In genomic region chr11:19533701-19534100, GRCm38 (mm10) we compare ENCODE assay signal across 11 mouse cellular contexts.
DNase-seq lines count a peak whose midpoint lies in the region; ATAC-seq and TF ChIP-seq lines count a peak whose summit lies in the region.
"Had no signal": no experiment of that assay in that cellular context is flagged by ENCODE, and none has a peak within 500 bp of the region (broad histone marks: within the 10 kb centered on the region; RNA-seq: fewer than 3 reads in every experiment).

No protein-coding gene starts in this region.

- H3K36me3 ChIP-seq in intestine, postnatal 0 days (ENCODE audit: control insufficient read depth, insufficient read depth) = no peaks in the 10 kb centered on the region
- H3K36me3 ChIP-seq in intestine, embryonic 15.5 days = no peaks in the 10 kb centered on the region
- H3K36me3 ChIP-seq: embryonic facial prominence, embryonic 15.5 days had no signal

- no peak for DNase-seq in cerebellum, adult 9-11 months
- peak; percentile 1 for DNase-seq in 416B (ENCODE audit: low read depth)
- DNase-seq in fat pad, adult 2 months (ENCODE audit: extremely low read depth, low read depth, low spot score) = peak; percentile 13
- no peak for DNase-seq in right cerebral cortex, postnatal 14 days
- no peak for DNase-seq in yolk sac, embryonic 10.5 days (ENCODE audit: low spot score)

- H3K9ac ChIP-seq in intestine, postnatal 0 days (ENCODE audit: low read depth, low read length) = no peak overlapping the region
- H3K9ac ChIP-seq in intestine, embryonic 15.5 days = no peak overlapping the region
- H3K9ac ChIP-seq: embryonic facial prominence, embryonic 15.5 days had no signal

- H3K27me3 ChIP-seq in intestine, postnatal 0 days (replicated peaks; ENCODE audit: control insufficient read depth, insufficient read depth, low read length) = no peaks in the 10 kb centered on the region
- no peaks in the 10 kb centered on the region for H3K27me3 ChIP-seq in intestine, embryonic 15.5 days (replicated peaks)
- H3K27me3 ChIP-seq: embryonic facial prominence, embryonic 15.5 days had no signal

- 86% methylated on average over 1 of the region's 1 CpGs for WGBS in intestine, postnatal 0 days
- 84% methylated on average over 1 of the region's 1 CpGs for WGBS in intestine, embryonic 15.5 days

- no peaks in the 10 kb centered on the region for H3K9me3 ChIP-seq in intestine, postnatal 0 days (ENCODE audit: control insufficient read depth)
- no peaks in the 10 kb centered on the region for H3K9me3 ChIP-seq in intestine, embryonic 15.5 days
- H3K9me3 ChIP-seq: embryonic facial prominence, embryonic 15.5 days had no signal

- TF ChIP-seq CTCF in intestine, postnatal 0 days (IDR thresholded peaks at IDR 0.05; ENCODE audit: low read depth) = peak; percentile 50

- H3K4me1 ChIP-seq in intestine, postnatal 0 days (replicated peaks; ENCODE audit: control insufficient read depth, insufficient read depth, low read length) = no peaks in the 10 kb centered on the region
- 0 out of 2 replicates have a peak, but pooled peaks cover 3% of the 10 kb centered on the region for H3K4me1 ChIP-seq in intestine, embryonic 15.5 days (replicated peaks)

- no peak overlapping the region for H3K4me2 ChIP-seq in intestine, postnatal 0 days (replicated peaks; ENCODE audit: low read depth)
- H3K4me2 ChIP-seq in intestine, embryonic 15.5 days (replicated peaks) = no peak overlapping the region
- H3K4me2 ChIP-seq: embryonic facial prominence, embryonic 15.5 days had no signal

- H3K27ac ChIP-seq in intestine, postnatal 0 days (ENCODE audit: low read depth, low read length) = no peak overlapping the region
- H3K27ac ChIP-seq in intestine, embryonic 15.5 days = no peak overlapping the region
- H3K27ac ChIP-seq: embryonic facial prominence, embryonic 15.5 days; macrophage had no signal

- peak; percentile 36 for ATAC-seq in cerebellum, adult (ENCODE audit: insufficient number of reproducible peaks, low FRiP score, low TSS enrichment)
- ATAC-seq in intestine, postnatal 0 days = 0 out of 2 replicates have a peak, but pooled peaks have one; percentile 8
- no peak for ATAC-seq in intestine, embryonic 15.5 days

- no peak overlapping the region for H3K4me3 ChIP-seq in intestine, postnatal 0 days (ENCODE audit: low read depth, low read length)
- no peak overlapping the region for H3K4me3 ChIP-seq in intestine, embryonic 15.5 days (replicated peaks)
- H3K4me3 ChIP-seq: embryonic facial prominence, embryonic 15.5 days; myocyte had no signal

Comparison
In these comparisons a context has a peak if more than half of its experiments do, and no peak if none do; other contexts are left out.
1. DNase-seq: peak in 416B (single experiment) and fat pad, adult 2 months (single experiment); none in cerebellum, adult 9-11 months (single experiment), right cerebral cortex, postnatal 14 days (single experiment) and yolk sac, embryonic 10.5 days (single experiment).